Mouse (Mus musculus): ENCODE measurements around the gene Actn1. TPM values are rescaled to one million over a fixed set of nuclear protein-coding genes. Genes with fewer than 3 reads are reported as not detected.

The Actn1 gene
- polyA plus RNA-seq, 1 experiment from 2014 or later, result 8.9 TPM

- ATAC-seq (replicated peaks), result no peak
- H3K4me2 ChIP-seq (replicated peaks), result no peak overlapping the region
- H3K4me1 ChIP-seq, result peaks cover 14% of the 10 kb centered on the region
- H3K9ac ChIP-seq (replicated peaks), result no peak overlapping the region
- H3K4me3 ChIP-seq, result no peak overlapping the region
- H3K9me3 ChIP-seq, result no peaks in the 10 kb centered on the region
- no peaks in the 10 kb centered on the region; the same call in 1 of the 2 replicates for H3K36me3 ChIP-seq
- no peaks in the 10 kb centered on the region for H3K27me3 ChIP-seq
- 90% methylated on average over 5 of the region's 5 CpGs for WGBS
- no peak overlapping the region for H3K27ac ChIP-seq (replicated peaks)
Observed at GRCm38 (mm10) chr12:80125316-80125715, 134.9 kb downstream of the Actn1 start.

- no peak for ATAC-seq (replicated peaks)
- Histone ChIP-seq H3K4me1 (peaks cover 11% of the 10 kb centered on the region), H3K27ac (replicated peaks) (no peak overlapping the region), H3K36me3 (no peaks in the 10 kb centered on the region; the same call in 1 of the 2 replicates), H3K9me3 (no peaks in the 10 kb centered on the region), H3K9ac (replicated peaks) (no peak overlapping the region), H3K27me3 (no peaks in the 10 kb centered on the region), H3K4me3 (no peak overlapping the region), H3K4me2 (replicated peaks) (no peak overlapping the region)
- 70% methylated on average over 3 of the region's 3 CpGs for WGBS
Observed at GRCm38 (mm10) chr12:80124756-80125155, 135.4 kb downstream of the Actn1 start.

GRCm38 (mm10) chr12:80124211-80124610, 136.0 kb downstream of the Actn1 start:
- WGBS, result 91% methylated on average over 3 of the region's 3 CpGs
- Histone ChIP-seq H3K9ac (replicated peaks) (no peak overlapping the region), H3K4me1 (peaks cover 11% of the 10 kb centered on the region), H3K4me3 (no peak overlapping the region), H3K9me3 (no peaks in the 10 kb centered on the region), H3K36me3 (no peaks in the 10 kb centered on the region; the same call in 1 of the 2 replicates), H3K4me2 (replicated peaks) (no peak overlapping the region), H3K27ac (replicated peaks) (no peak overlapping the region), H3K27me3 (no peaks in the 10 kb centered on the region)
- ATAC-seq (replicated peaks), result no peak

- 61% methylated on average over 4 of the region's 4 CpGs for WGBS
- Histone ChIP-seq H3K27ac (replicated peaks) (no peak overlapping the region), H3K9ac (replicated peaks) (no peak overlapping the region), H3K4me1 (peaks cover 11% of the 10 kb centered on the region), H3K9me3 (no peaks in the 10 kb centered on the region), H3K36me3 (no peaks in the 10 kb centered on the region; the same call in 1 of the 2 replicates), H3K4me2 (replicated peaks) (no peak overlapping the region), H3K27me3 (no peaks in the 10 kb centered on the region), H3K4me3 (no peak overlapping the region)
- no peak for ATAC-seq (replicated peaks)
Observed at GRCm38 (mm10) chr12:80123227-80123803, 136.9 kb downstream of the Actn1 start.

- Histone ChIP-seq H3K4me2 (replicated peaks) (no peak overlapping the region), H3K27me3 (no peaks in the 10 kb centered on the region), H3K36me3 (no peaks in the 10 kb centered on the region; the same call in 1 of the 2 replicates), H3K4me1 (peaks cover 16% of the 10 kb centered on the region), H3K9ac (replicated peaks) (no peak overlapping the region), H3K4me3 (no peak overlapping the region), H3K9me3 (no peaks in the 10 kb centered on the region), H3K27ac (replicated peaks) (no peak overlapping the region)
- no peak for ATAC-seq (replicated peaks)
- WGBS, result 73% methylated on average over 1 of the region's 1 CpGs
Observed at GRCm38 (mm10) chr12:80121438-80121837, 138.7 kb downstream of the Actn1 start.

GRCm38 (mm10) chr12:80118588-80118987, 141.6 kb downstream of the Actn1 start:
- WGBS, result 98% methylated on average over 1 of the region's 1 CpGs
- Histone ChIP-seq H3K4me1 (peaks cover 35% of the 10 kb centered on the region), H3K36me3 (no peaks in the 10 kb centered on the region; the same call in 1 of the 2 replicates), H3K27ac (replicated peaks) (no peak overlapping the region), H3K4me3 (no peak overlapping the region), H3K4me2 (replicated peaks) (no peak overlapping the region), H3K27me3 (no peaks in the 10 kb centered on the region), H3K9ac (replicated peaks) (no peak overlapping the region), H3K9me3 (no peaks in the 10 kb centered on the region)
- no peak for ATAC-seq (replicated peaks)

Other genes starting within 250 kb of the Actn1 start
- gene Zfp36l1, start 147.4 kb downstream of the Actn1 start, polyA plus RNA-seq (2015; fragmentation: Nextera tagmentation; extraction: Ambion mirVana), result 28.2 and 35.3 TPM in 2 replicates
- 19.9 and 21.0 TPM in 2 replicates for gene Dcaf5, start 176.2 kb upstream of the Actn1 start, polyA plus RNA-seq (2015; fragmentation: Nextera tagmentation; extraction: Ambion mirVana)
- 58.1 and 62.0 TPM in 2 replicates for gene Exd2, start 202.7 kb upstream of the Actn1 start, polyA plus RNA-seq (2015; fragmentation: Nextera tagmentation; extraction: Ambion mirVana)

All from forebrain, embryonic 15.5 days (tissue).